Mouse (Mus musculus) bone marrow macrophage, adult 2 months (primary cell): ENCODE results near the gene Zdhhc9.

ENCODE experiments used
- CTCF ChIP-seq: IDR thresholded peaks from 2 replicates; pipeline ENCODE4 v1.5.1; 2012; ENCODE audit warnings: low read depth, mild to moderate bottlenecking, low read length, moderate library complexity
- POLR2A ChIP-seq: IDR thresholded peaks from 2 replicates; pipeline ENCODE4 v1.6.1; 2012; ENCODE audit warnings: mild to moderate bottlenecking, low read depth, low read length, borderline replicate concordance

GRCm38 (mm10) chrX:48126903-48127476, 81.7 kb downstream of the Zdhhc9 start:
- TF ChIP-seq CTCF (no peak), POLR2A (no peak)
